Mouse (Mus musculus) embryonic fibroblast, embryonic 13.5 days (primary cell): ENCODE results near the gene Cecr2. TPM values are rescaled to one million over a fixed set of nuclear protein-coding genes. Genes with fewer than 3 reads are reported as not detected.
"Not testable (repeated sequence)": the region's sequence is repeated elsewhere in the genome, so short reads cannot be mapped to it uniquely, and the experiment has no call there.

Source experiments
- H3K27ac ChIP-seq: 2 replicates; pipeline ENCODE4 v1.5.1; 2012; ENCODE audit warnings: low read length, control low read depth, inconsistent platforms; ENCODE audit not compliant: insufficient read depth
- H3K4me1 ChIP-seq: 2 replicates; pipeline ENCODE4 v1.6.1; 2011; ENCODE audit warnings: low read length; ENCODE audit not compliant: control insufficient read depth, insufficient read depth
- H3K4me3 ChIP-seq: 2 replicates; pipeline ENCODE4 v1.5.1; 2011; ENCODE audit warnings: mild to moderate bottlenecking, control low read depth, low read length; ENCODE audit not compliant: insufficient read depth
- CTCF ChIP-seq: IDR thresholded peaks from 2 replicates; pipeline ENCODE4 v1.5.1; 2011; ENCODE audit warnings: mild to moderate bottlenecking, control low read depth, low read length, moderate library complexity, borderline replicate concordance; ENCODE audit not compliant: insufficient read depth
- POLR2A ChIP-seq: IDR thresholded peaks from 2 replicates; pipeline ENCODE4 v1.6.1; 2011; ENCODE audit warnings: low read depth, mild to moderate bottlenecking, control low read depth, low read length, moderate library complexity
- polyA plus RNA-seq: library from polyadenylated mRNA; stranded (reverse); fragments of >200 nt; gene quantifications from 2 replicates; pipeline ENCODE4 v1.2.4, GENCODE M21; 2011; ENCODE audit warnings: low read depth; ENCODE audit not compliant: missing spikeins, insufficient read length

The Cecr2 gene
- polyA plus RNA-seq, 1 experiment = not detected

DNA sequence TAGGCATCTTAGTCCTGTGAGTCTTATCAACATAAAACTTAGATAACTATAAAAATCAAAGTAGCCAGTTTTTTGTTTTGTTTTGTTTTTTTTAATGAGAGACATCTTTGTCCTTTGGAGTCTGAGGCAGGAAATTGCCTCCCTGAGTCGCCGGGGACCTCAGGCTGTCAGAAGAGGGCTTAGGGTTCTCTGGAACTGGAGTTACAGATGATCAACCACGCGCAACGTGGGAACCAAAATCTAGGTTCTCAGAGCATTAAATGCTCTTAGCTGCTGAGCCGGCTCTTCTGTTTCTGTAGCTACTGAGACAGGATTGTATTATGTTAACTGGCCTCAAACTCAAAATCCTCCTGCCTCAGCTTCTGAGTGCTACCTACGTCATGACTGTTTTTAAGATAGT lies 22.4 kb upstream of the Cecr2 start:
- TF ChIP-seq POLR2A = no peak
- TF ChIP-seq CTCF = no peak
- no peak overlapping the region for H3K27ac ChIP-seq
- no peaks in the 10 kb centered on the region for H3K4me1 ChIP-seq
- H3K4me3 ChIP-seq = no peak overlapping the region

DNA sequence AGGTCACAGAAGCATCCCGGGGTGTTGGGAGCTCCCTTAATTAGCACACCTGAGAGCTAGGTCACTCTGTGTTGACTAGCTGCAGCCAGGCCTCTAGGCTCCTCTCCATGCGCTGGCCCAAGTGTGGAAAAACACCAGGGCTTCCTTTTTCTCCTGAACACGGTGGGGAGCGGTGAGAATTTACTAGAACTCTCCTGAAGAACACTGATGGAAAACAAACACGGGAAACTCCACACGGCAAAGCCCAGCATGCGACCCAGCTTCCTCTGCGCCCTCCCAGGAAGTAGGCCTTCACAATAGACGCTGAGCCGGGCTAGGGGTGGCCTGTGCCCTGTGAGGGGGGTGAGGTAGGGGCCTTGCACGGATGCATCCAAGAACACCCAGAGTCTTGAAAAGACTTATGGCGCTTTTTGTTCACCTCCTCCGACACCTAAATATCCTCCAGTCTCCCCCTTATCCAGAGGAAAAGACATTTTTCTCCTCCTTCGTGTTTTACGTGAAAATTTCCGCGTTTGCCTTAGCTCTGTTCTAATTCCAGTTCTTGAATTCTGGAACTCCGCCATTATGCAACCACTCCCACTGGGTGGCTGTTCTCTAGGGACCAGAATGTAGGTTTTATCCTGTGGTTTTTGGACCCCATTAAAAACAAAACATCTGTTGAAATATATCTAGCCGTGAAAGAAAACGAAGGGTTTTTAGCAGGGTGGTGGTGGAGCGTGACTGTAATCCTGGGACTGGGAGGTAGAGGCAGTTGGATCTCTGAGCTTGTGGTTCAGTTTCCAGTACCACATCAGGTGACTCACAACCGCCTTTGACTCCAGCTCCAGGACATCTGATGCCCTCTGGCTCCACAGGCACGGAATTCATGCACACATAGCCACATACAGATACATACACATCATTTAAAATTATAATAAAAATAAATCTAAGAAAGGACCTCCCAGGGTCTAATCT lies 21.5 kb upstream of the Cecr2 start:
- TF ChIP-seq CTCF (no peak), POLR2A (no peak)
- no peaks in the 10 kb centered on the region for H3K4me1 ChIP-seq
- H3K27ac ChIP-seq = no peak overlapping the region
- no peak overlapping the region for H3K4me3 ChIP-seq

DNA sequence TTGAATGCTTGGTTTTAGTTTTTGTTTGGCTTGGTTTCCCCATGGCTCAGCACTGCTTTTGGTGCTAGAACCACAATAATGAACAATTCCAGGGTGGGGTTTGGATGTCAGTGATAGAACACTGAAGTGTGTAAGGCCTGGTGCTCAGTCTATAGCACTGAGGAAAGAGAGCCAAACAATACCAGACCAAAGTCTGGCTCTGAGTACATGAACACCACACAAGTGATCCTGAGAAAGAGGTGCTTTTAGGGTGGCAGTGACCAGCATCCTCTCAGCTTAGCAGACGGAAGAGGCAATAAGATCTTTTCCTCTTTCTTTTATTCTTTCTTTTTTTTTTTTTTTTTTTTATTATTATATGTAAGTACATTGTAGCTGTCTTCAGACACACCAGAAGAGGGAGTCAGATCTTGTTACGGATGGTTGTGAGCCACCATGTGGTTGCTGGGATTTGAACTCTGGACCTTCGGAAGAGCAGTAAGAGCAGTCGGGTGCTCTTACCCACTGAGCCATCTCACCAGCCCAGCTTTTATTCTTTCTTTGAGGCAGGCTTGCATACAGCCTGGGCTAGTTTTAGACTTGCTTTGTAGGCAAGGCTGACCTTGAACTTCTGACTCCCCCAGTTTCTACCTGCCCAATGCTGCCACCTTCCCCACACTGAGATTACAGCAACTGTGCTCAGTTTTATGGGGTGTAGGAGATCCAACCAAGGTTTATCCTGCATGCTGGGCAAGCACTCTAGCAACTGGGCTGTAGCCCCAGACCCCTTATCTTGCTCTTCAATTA lies 18.7 kb upstream of the Cecr2 start:
- H3K4me1 ChIP-seq, H3K4me3 ChIP-seq, H3K27ac ChIP-seq: not testable (repeated sequence)

DNA sequence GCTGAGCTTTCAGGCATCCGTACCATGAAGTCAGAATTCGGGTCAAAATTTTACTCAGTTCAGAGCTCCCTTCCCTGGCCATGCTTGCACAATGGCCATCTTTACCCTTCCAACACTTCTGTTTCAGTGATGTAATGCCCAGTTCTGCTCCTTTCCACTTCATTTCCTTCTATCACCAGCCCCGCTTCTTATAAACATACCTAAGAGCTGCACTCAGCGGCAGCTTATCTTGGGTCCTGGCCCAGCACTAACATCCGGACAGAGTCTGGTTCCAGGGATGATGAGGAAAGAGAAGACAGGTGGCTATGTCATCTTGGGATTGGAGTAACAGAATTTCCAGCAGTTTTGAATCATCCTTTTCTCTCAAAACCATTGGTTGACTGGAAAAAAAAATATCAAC lies 18.0 kb upstream of the Cecr2 start:
- H3K27ac ChIP-seq = no peak overlapping the region
- TF ChIP-seq CTCF (no peak), POLR2A (no peak)
- H3K4me1 ChIP-seq = no peaks in the 10 kb centered on the region
- H3K4me3 ChIP-seq = no peak overlapping the region

DNA sequence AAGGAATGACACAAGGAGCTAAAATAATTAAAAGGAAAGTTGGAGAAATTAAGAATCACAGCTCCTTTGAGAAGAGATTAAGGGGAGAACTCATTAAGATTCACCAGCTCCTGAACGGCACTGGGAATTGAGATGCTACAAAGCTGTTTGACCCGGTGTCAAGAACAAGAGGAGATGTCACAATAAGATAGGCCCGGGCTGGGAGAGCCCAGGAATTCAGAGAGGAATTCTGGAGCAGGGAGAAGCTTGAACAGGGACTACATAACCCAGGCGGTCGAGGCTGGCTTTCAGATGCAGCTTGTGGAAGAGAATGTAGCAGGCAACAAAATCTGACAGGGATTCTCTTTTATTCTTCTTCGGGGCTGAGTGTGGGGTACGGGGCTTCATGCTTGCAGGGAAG lies 13.5 kb upstream of the Cecr2 start:
- Histone ChIP-seq H3K4me1 (no peaks in the 10 kb centered on the region), H3K4me3 (no peak overlapping the region), H3K27ac (no peak overlapping the region)
- TF ChIP-seq CTCF (no peak), POLR2A (no peak)

DNA sequence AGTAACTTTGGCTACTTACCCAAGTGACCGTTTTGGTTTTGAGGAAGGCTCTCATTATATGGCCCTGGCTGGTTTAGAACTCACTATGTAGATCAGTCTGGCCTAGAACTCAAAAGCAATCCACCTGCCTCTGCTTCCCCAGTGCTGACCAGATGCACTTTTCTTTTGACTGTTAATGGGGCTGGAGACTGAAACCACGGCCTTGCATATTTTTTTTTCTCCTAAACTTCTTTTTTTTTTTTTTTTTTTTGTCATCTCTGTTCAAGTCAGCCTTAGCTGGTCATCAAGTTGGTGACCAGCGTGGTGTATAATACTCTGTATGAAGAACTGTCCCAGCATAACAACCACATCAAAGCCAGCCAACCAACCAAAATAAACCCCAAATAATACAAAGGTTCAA lies 10.5 kb upstream of the Cecr2 start:
- no peak overlapping the region for H3K27ac ChIP-seq
- no peaks in the 10 kb centered on the region for H3K4me1 ChIP-seq
- no peak overlapping the region for H3K4me3 ChIP-seq
- TF ChIP-seq CTCF (no peak), POLR2A (no peak)

DNA sequence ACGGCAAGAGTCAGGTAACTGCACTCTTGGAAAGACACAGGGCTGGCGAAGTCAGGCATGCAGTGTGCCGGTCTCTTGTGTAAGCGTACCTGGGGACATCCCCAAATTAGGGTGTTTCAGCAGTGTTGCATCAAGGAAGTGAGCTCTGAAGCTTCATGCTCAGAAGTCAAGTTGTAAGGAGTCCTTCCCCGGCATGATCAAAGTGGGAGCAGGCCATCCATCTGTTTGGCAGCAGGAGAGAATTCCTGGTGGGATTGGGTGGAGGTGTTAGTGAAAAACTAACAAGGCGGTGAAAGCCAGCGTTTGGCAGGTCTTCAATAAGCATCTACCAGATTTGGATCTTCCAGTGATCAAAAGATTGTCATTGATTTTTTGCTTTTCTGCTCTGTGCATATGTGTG lies 7.3 kb upstream of the Cecr2 start:
- no peaks in the 10 kb centered on the region for H3K4me1 ChIP-seq
- H3K4me3 ChIP-seq = no peak overlapping the region
- no peak for TF ChIP-seq CTCF
- TF ChIP-seq POLR2A = no peak
- no peak overlapping the region for H3K27ac ChIP-seq

DNA sequence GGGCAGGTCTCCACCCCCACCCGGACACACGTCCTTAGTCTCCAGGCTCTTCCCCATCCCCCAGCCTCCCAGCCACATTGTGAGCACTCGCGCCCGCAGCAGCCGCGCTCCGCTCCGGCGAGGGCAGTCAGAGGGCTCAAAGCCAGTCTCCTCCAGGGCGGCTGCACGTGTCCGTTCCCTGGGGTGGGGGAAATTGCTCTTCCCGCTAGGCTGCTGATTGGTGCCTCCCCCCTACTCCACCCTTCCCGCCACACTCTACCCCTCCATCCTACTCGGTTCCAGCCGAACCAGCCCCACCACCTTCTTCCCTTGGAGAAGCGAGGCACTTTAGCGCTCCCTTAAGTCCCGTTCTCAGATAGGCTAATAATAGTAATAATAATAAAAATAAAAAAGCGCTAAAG lies 754 bp upstream of the Cecr2 start:
- Histone ChIP-seq H3K4me1 (no peaks in the 10 kb centered on the region), H3K4me3 (peak overlapping the region; percentile 39), H3K27ac (no peak overlapping the region)
- TF ChIP-seq CTCF = no peak
- TF ChIP-seq POLR2A = no peak

DNA sequence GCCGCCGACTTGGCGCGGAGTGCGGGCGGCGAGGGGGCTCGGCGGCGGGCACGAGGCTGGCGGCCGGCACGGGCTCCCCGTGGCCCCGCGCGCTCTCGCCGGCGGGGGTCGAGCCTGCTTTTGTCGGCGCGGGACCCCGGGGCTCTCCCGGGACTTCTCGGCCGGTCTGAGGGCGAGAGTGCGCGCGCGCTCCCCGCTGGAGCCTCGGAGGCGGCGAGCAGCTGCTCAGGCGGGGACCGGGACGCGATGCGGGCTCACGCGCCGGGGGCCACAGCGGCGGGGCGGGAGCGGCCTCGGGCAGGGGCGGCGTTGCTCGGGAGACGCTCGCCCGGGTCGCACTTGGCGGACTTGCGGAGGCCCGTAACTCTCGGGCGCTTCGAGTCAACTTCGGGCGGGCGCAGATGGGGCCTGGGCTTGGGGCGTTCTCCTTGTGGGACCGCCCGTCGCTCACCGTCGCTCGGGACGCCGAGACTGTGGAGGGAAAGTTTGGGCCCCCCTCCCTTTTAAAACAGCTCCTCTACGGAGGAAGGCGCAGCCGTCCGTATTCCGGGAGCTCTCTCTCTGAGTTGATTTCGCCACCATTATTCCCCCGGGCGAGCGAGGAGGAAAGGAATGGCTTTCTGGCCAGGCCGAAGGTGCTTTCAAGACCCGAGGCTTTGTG lies 722 bp downstream of the Cecr2 start:
- Histone ChIP-seq H3K4me1 (no peaks in the 10 kb centered on the region), H3K4me3 (peak overlapping the region; percentile 53)
- no peak for TF ChIP-seq POLR2A
- no peak for TF ChIP-seq CTCF

DNA sequence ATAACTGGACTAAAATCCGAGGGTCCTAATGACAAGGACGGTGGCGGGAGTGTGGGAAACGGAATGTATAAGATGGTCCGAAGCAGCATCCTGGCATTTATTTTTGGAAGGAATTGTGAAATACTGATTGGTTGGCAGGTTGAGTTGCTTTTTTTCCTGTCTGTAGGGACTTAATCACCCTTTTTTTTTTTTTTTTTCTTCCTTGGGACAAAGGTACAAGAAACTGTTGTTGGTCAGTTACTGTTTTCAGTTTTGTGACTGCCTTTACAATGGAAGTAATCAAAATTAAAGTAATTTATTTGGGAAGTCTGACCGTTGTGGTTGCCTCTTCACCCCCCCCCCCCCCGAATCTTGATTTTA lies 1.2 kb downstream of the Cecr2 start:
- no peak overlapping the region for H3K27ac ChIP-seq
- peak overlapping the region; percentile 53; the same call in 1 of the 2 replicates for H3K4me3 ChIP-seq
- H3K4me1 ChIP-seq = no peaks in the 10 kb centered on the region
- TF ChIP-seq CTCF (no peak), POLR2A (no peak)

More for the DNA sequence above, 722 bp downstream of the Cecr2 start:
- H3K27ac ChIP-seq = no peak overlapping the region
